Mouse (Mus musculus) CH12.LX (cell line): ENCODE measurements at regions not wholly inside any gene's neighbourhood (a gene's known extent, or its start where the extent isn't known, plus 50 kb on each side); places are given as distances from the start of the nearest gene placed in this dataset.

ENCODE experiments used
- DNase-seq: peaks from one replicate; pipeline ENCODE4 v3.0.0-alpha.2; 2013; ENCODE audit errors: extremely low read depth
- H3K27ac ChIP-seq: 2 replicates; pipeline ENCODE4 v1.5.1; 2012; ENCODE audit warnings: low read depth, mild to moderate bottlenecking, control low read depth, moderate library complexity; ENCODE audit not compliant: insufficient read depth
- H3K27me3 ChIP-seq: replicated peaks from 2 replicates; pipeline ENCODE3; 2012; ENCODE audit warnings: inconsistent platforms
- H3K36me3 ChIP-seq, 2 experiments: replicated peaks in 1 of 2; 2 replicates each; pipeline versions ENCODE3 to v1.6.1; 2012; ENCODE audit warnings: inconsistent platforms in 1 of 2, low read length in 1 of 2, mild to moderate bottlenecking in 1 of 2, mixed read lengths in 1 of 2, moderate library complexity in 1 of 2; ENCODE audit not compliant: control insufficient read depth in 1 of 2, insufficient read depth in 1 of 2
- H3K4me1 ChIP-seq, 2 experiments: 2 replicates each; pipeline ENCODE4 v1.6.1; 2012; ENCODE audit warnings: inconsistent platforms in 1 of 2, moderate library complexity in 1 of 2; ENCODE audit not compliant: insufficient read depth in 2 of 2, control insufficient read depth in 1 of 2
- H3K4me2 ChIP-seq: 2 replicates; pipeline ENCODE4 v1.6.1; 2012; ENCODE audit warnings: low read depth, mild to moderate bottlenecking, control low read depth; ENCODE audit not compliant: poor library complexity, insufficient read depth, severe bottlenecking
- H3K4me3 ChIP-seq, 3 experiments: fragments of 150-350 bp in 1 of 3; sonication (generic) in 1 of 3; replicated peaks in 1 of 3; 2 replicates each; pipeline versions ENCODE3 to v1.5.1; 2011 to 2012; ENCODE audit warnings: low read depth in 2 of 3, low read length in 2 of 3, mild to moderate bottlenecking in 2 of 3, moderate library complexity in 2 of 3, control low read depth in 1 of 3, improper control_type of control experiment in 1 of 3, inconsistent platforms in 1 of 3, mixed read lengths in 1 of 3; ENCODE audit not compliant: poor library complexity in 1 of 3
- H3K79me2 ChIP-seq: replicated peaks from 2 replicates; pipeline ENCODE4 v1.6.1; 2012; ENCODE audit warnings: mild to moderate bottlenecking, moderate library complexity; ENCODE audit not compliant: control insufficient read depth, poor library complexity, insufficient read depth, severe bottlenecking; ENCODE audit errors: extremely low read depth
- H3K9ac ChIP-seq: 2 replicates; pipeline ENCODE4 v1.6.1; 2012; ENCODE audit warnings: low read depth, mild to moderate bottlenecking, control low read depth, moderate library complexity; ENCODE audit not compliant: insufficient read depth
- H3K9me3 ChIP-seq: replicated peaks from 2 replicates; pipeline ENCODE3; 2012; ENCODE audit warnings: low read length, inconsistent platforms, mixed read lengths
- BHLHE40 ChIP-seq: IDR thresholded peaks from 2 replicates; pipeline ENCODE4 v1.6.1; 2011; ENCODE audit warnings: mild to moderate bottlenecking, low read depth, low read length, improper control_type of control experiment
- CHD2 ChIP-seq: IDR thresholded peaks from 2 replicates; pipeline ENCODE4 v1.6.1; 2011; ENCODE audit warnings: low read length, improper control_type of control experiment
- CTCF ChIP-seq, 2 experiments: IDR thresholded peaks in 1 of 2; conservative IDR thresholded peaks in 1 of 2; 2 replicates each; pipeline ENCODE4 v1.5.1; 2011 to 2012; ENCODE audit warnings: low read depth in 2 of 2, low read length in 2 of 2, improper control_type of control experiment in 1 of 2, inconsistent platforms in 1 of 2, mild to moderate bottlenecking in 1 of 2, moderate library complexity in 1 of 2
- E2F4 ChIP-seq: IDR thresholded peaks from 2 replicates; pipeline ENCODE4 v1.6.1; 2011; ENCODE audit warnings: low read depth, low read length, improper control_type of control experiment; ENCODE audit not compliant: insufficient replicate concordance
- ETS1 ChIP-seq: conservative IDR thresholded peaks from 2 replicates; pipeline ENCODE4 v1.6.1; 2012; ENCODE audit warnings: low read depth, mild to moderate bottlenecking, inconsistent platforms, low read length, improper control_type of control experiment, moderate library complexity
- GABPA ChIP-seq: IDR thresholded peaks from 2 replicates; pipeline ENCODE4 v1.6.1; 2012; ENCODE audit warnings: low read depth, low read length, improper control_type of control experiment, inconsistent platforms; ENCODE audit not compliant: insufficient replicate concordance
- IRF4 ChIP-seq: IDR thresholded peaks from 2 replicates; pipeline ENCODE4 v1.6.1; 2014; ENCODE audit warnings: low read depth, mild to moderate bottlenecking, inconsistent platforms, low read length, improper control_type of control experiment
- JUN ChIP-seq: IDR thresholded peaks from 2 replicates; pipeline ENCODE4 v1.6.1; 2011; ENCODE audit warnings: low read depth, mild to moderate bottlenecking, low read length, improper control_type of control experiment, moderate library complexity; ENCODE audit not compliant: insufficient read depth
- JUND ChIP-seq: conservative IDR thresholded peaks from 2 replicates; pipeline ENCODE4 v1.6.1; 2011; ENCODE audit warnings: low read depth, low read length, improper control_type of control experiment
- KAT2A ChIP-seq: IDR thresholded peaks from 2 replicates; pipeline ENCODE4 v1.6.1; 2012; ENCODE audit warnings: low read length, improper control_type of control experiment, inconsistent platforms; ENCODE audit not compliant: insufficient replicate concordance
- MAFK ChIP-seq: IDR thresholded peaks from 2 replicates; pipeline ENCODE4 v1.6.1; 2011; ENCODE audit warnings: low read length, improper control_type of control experiment; ENCODE audit not compliant: insufficient replicate concordance
- MAX ChIP-seq: IDR thresholded peaks from 2 replicates; pipeline ENCODE4 v1.6.1; 2011; ENCODE audit warnings: low read length, improper control_type of control experiment
- MAZ ChIP-seq: IDR thresholded peaks from 2 replicates; pipeline ENCODE4 v1.6.1; 2012; ENCODE audit warnings: low read depth, mild to moderate bottlenecking, inconsistent platforms, low read length, improper control_type of control experiment, moderate library complexity
- MEF2A ChIP-seq: IDR thresholded peaks from 2 replicates; pipeline ENCODE4 v1.6.1; 2014; ENCODE audit warnings: low read depth, mild to moderate bottlenecking, inconsistent platforms, low read length, improper control_type of control experiment, borderline replicate concordance
- MYC ChIP-seq: IDR thresholded peaks from 2 replicates; pipeline ENCODE4 v1.6.1; 2011; ENCODE audit warnings: low read depth, mild to moderate bottlenecking, improper control_type of control experiment, low read length
- NELFE ChIP-seq: IDR thresholded peaks from 2 replicates; pipeline ENCODE4 v1.6.1; 2011; ENCODE audit warnings: low read depth, low read length, improper control_type of control experiment
- NRF1 ChIP-seq: IDR thresholded peaks from 2 replicates; pipeline ENCODE4 v1.6.1; 2014; ENCODE audit warnings: low read depth, mild to moderate bottlenecking, inconsistent platforms, low read length, improper control_type of control experiment, moderate library complexity
- POLR2AphosphoS2 ChIP-seq: IDR thresholded peaks from 2 replicates; pipeline ENCODE4 v1.6.1; 2011; ENCODE audit warnings: low read depth, low read length, improper control_type of control experiment
- RAD21 ChIP-seq: IDR thresholded peaks from 2 replicates; pipeline ENCODE4 v1.6.1; 2011; ENCODE audit warnings: low read depth, mild to moderate bottlenecking, low read length, improper control_type of control experiment, moderate library complexity
- RCOR1 ChIP-seq: conservative IDR thresholded peaks from 2 replicates; pipeline ENCODE4 v1.6.1; 2012; ENCODE audit warnings: low read depth, mild to moderate bottlenecking, inconsistent platforms, low read length, improper control_type of control experiment
- UBTF ChIP-seq: IDR thresholded peaks from 2 replicates; pipeline ENCODE4 v1.6.1; 2012; ENCODE audit warnings: low read depth, mild to moderate bottlenecking, inconsistent platforms, low read length, improper control_type of control experiment, moderate library complexity
- USF2 ChIP-seq: conservative IDR thresholded peaks from 2 replicates; pipeline ENCODE4 v1.6.1; 2011; ENCODE audit warnings: low read depth, low read length, improper control_type of control experiment
- ZC3H11A ChIP-seq: IDR thresholded peaks from 2 replicates; pipeline ENCODE4 v1.6.1; 2012; ENCODE audit warnings: low read depth, mild to moderate bottlenecking, inconsistent platforms, low read length, improper control_type of control experiment
- ZKSCAN1 ChIP-seq: IDR thresholded peaks from 2 replicates; pipeline ENCODE4 v1.6.1; 2012; ENCODE audit warnings: low read depth, inconsistent platforms, low read length, improper control_type of control experiment, borderline replicate concordance
- ZMIZ1 ChIP-seq: IDR thresholded peaks from 2 replicates; pipeline ENCODE4 v1.6.1; 2012; ENCODE audit warnings: low read depth, mild to moderate bottlenecking, inconsistent platforms, low read length, improper control_type of control experiment
- ZNF384 ChIP-seq: IDR thresholded peaks from 2 replicates; pipeline ENCODE4 v1.6.1; 2012; ENCODE audit warnings: low read depth, low read length, improper control_type of control experiment, inconsistent platforms
- dilution Hi-C: fragments of 300-500 bp; cut with MboI; formaldehyde crosslinking; loops from 2 replicates; pipeline ENCODE4 v1.14.3; 2020; ENCODE audit warnings: low sequenced_read_pairs; ENCODE audit not compliant: extremely low pct_unique_long_range_greater_than_20kb, extremely low pct_ligation_motif_present
- in situ Hi-C: fragments of 300-500 bp; cut with MboI; formaldehyde crosslinking; loops from 3 replicates; pipeline ENCODE4 v1.14.3; 2019; ENCODE audit warnings: low sequenced_read_pairs, low pct_ligation_motif_present, low pct_unique_long_range_greater_than_20kb, mixed read lengths

GRCm38 (mm10) chr14:102748687-102749086, 233.8 kb downstream of the Kctd12 start:
- peaks cover 4 to 5% of the 10 kb centered on the region in 2 experiments; a peak in 2 of 4 replicates for H3K4me1 ChIP-seq
- H3K4me2 ChIP-seq, result no peak overlapping the region
- DNase-seq, result no peak
- in situ Hi-C loops, result no loop called here
- no peak overlapping the region for H3K4me3 ChIP-seq
- H3K27me3 ChIP-seq, result no peaks in the 10 kb centered on the region
- H3K79me2 ChIP-seq, result no peaks in the 10 kb centered on the region
- no peak overlapping the region for H3K27ac ChIP-seq
- H3K36me3 ChIP-seq, result no peaks in the 10 kb centered on the region
- no peak overlapping the region for H3K9ac ChIP-seq
- H3K9me3 ChIP-seq, result no peaks in the 10 kb centered on the region
- TF ChIP-seq ETS1 (no peak), IRF4 (no peak), USF2 (no peak), MAFK (no peak), KAT2A (no peak), RCOR1 (no peak), MAZ (no peak), ZNF384 (no peak), JUND (no peak), GABPA (no peak)
- dilution Hi-C loops, result no loop called here

GRCm38 (mm10) chr14:102742331-102742730, 240.1 kb downstream of the Kctd12 start:
- dilution Hi-C loops, result no loop called here

GRCm38 (mm10) chr14:102736656-102737055, 245.8 kb downstream of the Kctd12 start:
- Histone ChIP-seq H3K9me3 (no peaks in the 10 kb centered on the region), H3K79me2 (no peaks in the 10 kb centered on the region), H3K36me3 (no peaks in the 10 kb centered on the region), H3K27me3 (no peaks in the 10 kb centered on the region), H3K4me1 (peaks cover 5 to 26% of the 10 kb centered on the region in 2 experiments), H3K4me2 (no peak overlapping the region), H3K9ac (no peak overlapping the region), H3K27ac (no peak overlapping the region), H3K4me3 (no peak overlapping the region)
- dilution Hi-C loops (no loop called here), in situ Hi-C loops (no loop called here)
- no peak for DNase-seq
- TF ChIP-seq MYC (no peak), UBTF (no peak), JUN (no peak), MAX (no peak), ZMIZ1 (no peak), ZKSCAN1 (no peak), JUND (no peak), POLR2AphosphoS2 (no peak), NRF1 (no peak), BHLHE40 (no peak), MEF2A (no peak), CTCF (conservative IDR thresholded peaks at IDR 0.05 in 1 of 2, IDR thresholded peaks at IDR 0.05 in 1 of 2; ENCODE audit: low read depth in 2 of 2, low read length in 2 of 2) (no peak), RAD21 (no peak), NELFE (no peak), ZNF384 (no peak), ZC3H11A (no peak), E2F4 (no peak)

More at GRCm38 (mm10) chr14:102742331-102742730, 240.1 kb downstream of the Kctd12 start:
- no peak overlapping the region for H3K4me3 ChIP-seq
- no peak overlapping the region for H3K27ac ChIP-seq
- in situ Hi-C loops, result no loop called here
- no peaks in the 10 kb centered on the region for H3K27me3 ChIP-seq
- no peaks in the 10 kb centered on the region for H3K36me3 ChIP-seq
- H3K9ac ChIP-seq, result no peak overlapping the region
- no peaks in the 10 kb centered on the region for H3K79me2 ChIP-seq
- no peak overlapping the region for H3K4me2 ChIP-seq
- H3K4me1 ChIP-seq, result peaks cover 4 to 5% of the 10 kb centered on the region in 2 experiments; a peak in 2 of 4 replicates
- no peak for DNase-seq
- no peak for TF ChIP-seq NRF1
- no peak for TF ChIP-seq MYC
- no peak for TF ChIP-seq CHD2
- no peak for TF ChIP-seq CTCF (conservative IDR thresholded peaks at IDR 0.05 in 1 of 2, IDR thresholded peaks at IDR 0.05 in 1 of 2; ENCODE audit: low read depth in 2 of 2, low read length in 2 of 2)
- no peak for TF ChIP-seq MAFK
- TF ChIP-seq, all 38 proteins: peak for 0
- H3K9me3 ChIP-seq, result no peaks in the 10 kb centered on the region
